Mouse (Mus musculus): ENCODE results near the gene Spry2. TPM values are rescaled to one million over a fixed set of nuclear protein-coding genes. Genes with fewer than 3 reads are reported as not detected.

Gene Spry2
- polyA plus RNA-seq, 1 experiment from 2014 or later: 65.5 TPM

DNA sequence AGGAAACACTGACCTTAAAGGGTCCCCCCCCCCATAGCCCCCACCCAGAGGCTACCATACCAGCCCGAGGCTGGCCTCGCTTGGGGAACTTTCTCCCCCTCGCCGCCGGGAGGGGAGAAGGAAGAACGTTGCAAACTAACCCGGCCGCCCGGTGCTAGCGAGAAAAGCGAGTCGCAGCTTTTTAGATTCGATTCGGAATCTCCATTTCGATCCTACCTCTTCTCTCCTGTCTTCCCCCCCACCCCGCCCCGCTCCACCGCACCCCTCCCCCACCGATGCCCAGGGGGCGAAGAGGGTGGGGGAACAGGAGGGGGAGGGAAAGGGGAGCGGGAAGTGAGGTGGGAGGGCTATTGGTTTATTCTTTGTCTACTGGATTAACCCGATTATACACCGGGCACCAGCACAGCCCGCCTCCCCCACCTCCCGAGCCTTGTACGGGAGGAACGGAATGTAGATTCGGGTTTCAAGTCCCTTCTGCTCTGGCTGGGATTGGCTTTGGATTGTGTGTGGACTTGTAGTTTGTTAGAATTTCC is 1.0 kb upstream of the Spry2 start:
- under 1% methylated on average over 24 of the region's 28 CpGs for WGBS
- Histone ChIP-seq H3K9ac (replicated peaks; ENCODE audit: low read depth, low read length) (peak overlapping the region; percentile 90), H3K27ac (ENCODE audit: low read length) (peak overlapping the region; percentile 99), H3K9me3 (ENCODE audit: control insufficient read depth, low read depth, low read length) (no peaks in the 10 kb centered on the region), H3K4me1 (ENCODE audit: control insufficient read depth, insufficient read depth, low read length) (peaks cover 5% of the 10 kb centered on the region), H3K36me3 (ENCODE audit: control insufficient read depth, insufficient read depth, low read length) (peaks cover 7% of the 10 kb centered on the region; the same call in 1 of the 2 replicates), H3K4me3 (ENCODE audit: low read depth, low read length) (peak overlapping the region; percentile 81), H3K4me2 (replicated peaks; ENCODE audit: low read depth, low read length) (peak overlapping the region; percentile 96), H3K27me3 (ENCODE audit: control insufficient read depth, insufficient read depth, low read length) (no peaks in the 10 kb centered on the region)
- ATAC-seq (ENCODE audit: insufficient number of reproducible peaks, insufficient read depth, low FRiP score, low read depth): peak; percentile 44

GRCm38 (mm10) chr14:105895961-105896651 is 513 bp downstream of the Spry2 start:
- Histone ChIP-seq H3K27ac (ENCODE audit: low read length) (peak overlapping the region; percentile 99), H3K4me3 (ENCODE audit: low read depth, low read length) (peak overlapping the region; percentile 81), H3K4me1 (ENCODE audit: control insufficient read depth, insufficient read depth, low read length) (peaks cover 9% of the 10 kb centered on the region), H3K9ac (replicated peaks; ENCODE audit: low read depth, low read length) (peak overlapping the region; percentile 90), H3K36me3 (ENCODE audit: control insufficient read depth, insufficient read depth, low read length) (peaks cover 9% of the 10 kb centered on the region; the same call in 1 of the 2 replicates), H3K27me3 (ENCODE audit: control insufficient read depth, insufficient read depth, low read length) (no peaks in the 10 kb centered on the region), H3K9me3 (ENCODE audit: control insufficient read depth, low read depth, low read length) (no peaks in the 10 kb centered on the region), H3K4me2 (replicated peaks; ENCODE audit: low read depth, low read length) (peak overlapping the region; percentile 96)
- no peak for ATAC-seq (ENCODE audit: insufficient number of reproducible peaks, insufficient read depth, low FRiP score, low read depth)
- under 1% methylated on average over 50 of the region's 50 CpGs for WGBS

- under 1% methylated on average over 36 of the region's 36 CpGs for whole genome bisulfite sequencing
Measured at GRCm38 (mm10) chr14:105894971-105895873, 1.4 kb downstream of the Spry2 start.

GRCm38 (mm10) chr14:105893623-105893995 is 3.0 kb downstream of the Spry2 start:
- Histone ChIP-seq H3K4me3 (ENCODE audit: low read depth, low read length) (peak overlapping the region; percentile 81), H3K36me3 (ENCODE audit: control insufficient read depth, insufficient read depth, low read length) (peaks cover 9% of the 10 kb centered on the region; the same call in 1 of the 2 replicates), H3K9ac (replicated peaks; ENCODE audit: low read depth, low read length) (peak overlapping the region; percentile 90), H3K27ac (ENCODE audit: low read length) (peak overlapping the region; percentile 36; the same call in 1 of the 2 replicates), H3K27me3 (ENCODE audit: control insufficient read depth, insufficient read depth, low read length) (no peaks in the 10 kb centered on the region), H3K4me1 (ENCODE audit: control insufficient read depth, insufficient read depth, low read length) (peaks cover 14% of the 10 kb centered on the region), H3K9me3 (ENCODE audit: control insufficient read depth, low read depth, low read length) (no peaks in the 10 kb centered on the region), H3K4me2 (replicated peaks; ENCODE audit: low read depth, low read length) (peak overlapping the region; percentile 96)
- ATAC-seq (ENCODE audit: insufficient number of reproducible peaks, insufficient read depth, low FRiP score, low read depth): no peak
- WGBS: 31% methylated on average over 9 of the region's 9 CpGs

More at GRCm38 (mm10) chr14:105894971-105895873, 1.4 kb downstream of the Spry2 start:
- peaks cover 9% of the 10 kb centered on the region; the same call in 1 of the 2 replicates for H3K36me3 ChIP-seq (ENCODE audit: control insufficient read depth, insufficient read depth, low read length)
- H3K4me2 ChIP-seq (replicated peaks; ENCODE audit: low read depth, low read length): peak overlapping the region; percentile 96
- peak overlapping the region; percentile 99 for H3K27ac ChIP-seq (ENCODE audit: low read length)
- ATAC-seq (ENCODE audit: insufficient number of reproducible peaks, insufficient read depth, low FRiP score, low read depth): peak; percentile 5; the same call in 1 of the 2 replicates
- no peaks in the 10 kb centered on the region for H3K9me3 ChIP-seq (ENCODE audit: control insufficient read depth, low read depth, low read length)
- peak overlapping the region; percentile 81 for H3K4me3 ChIP-seq (ENCODE audit: low read depth, low read length)
- H3K9ac ChIP-seq (replicated peaks; ENCODE audit: low read depth, low read length): peak overlapping the region; percentile 90
- peaks cover 14% of the 10 kb centered on the region for H3K4me1 ChIP-seq (ENCODE audit: control insufficient read depth, insufficient read depth, low read length)
- no peaks in the 10 kb centered on the region for H3K27me3 ChIP-seq (ENCODE audit: control insufficient read depth, insufficient read depth, low read length)

DNA sequence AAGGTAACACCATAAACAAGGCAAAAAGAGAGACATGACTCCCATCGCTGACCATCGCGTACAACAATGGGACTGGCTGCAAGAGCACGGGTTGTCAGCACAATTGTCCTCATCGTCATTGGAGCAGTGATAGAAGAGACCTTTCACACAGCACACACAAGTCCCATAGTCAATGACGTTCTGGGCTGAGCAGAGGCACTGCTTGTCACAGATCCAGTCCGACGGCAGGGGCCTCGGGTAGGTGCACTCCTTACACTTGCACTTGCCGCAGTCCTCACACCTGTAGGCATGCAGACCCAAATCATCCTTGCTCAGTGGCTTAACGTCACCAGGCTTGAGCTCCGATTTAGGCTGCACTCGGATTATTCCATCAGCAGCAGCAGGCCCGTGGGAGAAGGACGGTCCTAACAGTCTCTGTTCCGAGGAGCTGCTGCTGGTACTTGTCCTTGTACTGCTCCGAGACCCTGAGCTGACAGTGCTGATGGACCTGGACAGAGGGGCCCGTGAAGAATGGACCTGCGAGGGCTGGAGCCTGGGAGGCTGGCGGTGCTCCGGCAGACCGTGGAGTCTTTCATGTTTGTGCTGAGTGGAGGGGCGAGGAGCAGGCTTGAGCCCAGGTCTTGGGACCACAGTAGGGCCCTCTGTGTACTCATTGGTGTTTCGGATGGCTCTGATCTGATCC is 3.5 kb downstream of the Spry2 start:
- Histone ChIP-seq H3K9me3 (ENCODE audit: control insufficient read depth, low read depth, low read length) (no peaks in the 10 kb centered on the region), H3K27ac (ENCODE audit: low read length) (peak overlapping the region; percentile 36; the same call in 1 of the 2 replicates), H3K27me3 (ENCODE audit: control insufficient read depth, insufficient read depth, low read length) (no peaks in the 10 kb centered on the region), H3K4me2 (replicated peaks; ENCODE audit: low read depth, low read length) (peak overlapping the region; percentile 96), H3K36me3 (ENCODE audit: control insufficient read depth, insufficient read depth, low read length) (peaks cover 9% of the 10 kb centered on the region; the same call in 1 of the 2 replicates), H3K4me3 (ENCODE audit: low read depth, low read length) (peak overlapping the region; percentile 81), H3K4me1 (ENCODE audit: control insufficient read depth, insufficient read depth, low read length) (peaks cover 14% of the 10 kb centered on the region), H3K9ac (replicated peaks; ENCODE audit: low read depth, low read length) (peak overlapping the region; percentile 90)
- ATAC-seq (ENCODE audit: insufficient number of reproducible peaks, insufficient read depth, low FRiP score, low read depth): no peak
- WGBS: 48% methylated on average over 24 of the region's 24 CpGs

DNA sequence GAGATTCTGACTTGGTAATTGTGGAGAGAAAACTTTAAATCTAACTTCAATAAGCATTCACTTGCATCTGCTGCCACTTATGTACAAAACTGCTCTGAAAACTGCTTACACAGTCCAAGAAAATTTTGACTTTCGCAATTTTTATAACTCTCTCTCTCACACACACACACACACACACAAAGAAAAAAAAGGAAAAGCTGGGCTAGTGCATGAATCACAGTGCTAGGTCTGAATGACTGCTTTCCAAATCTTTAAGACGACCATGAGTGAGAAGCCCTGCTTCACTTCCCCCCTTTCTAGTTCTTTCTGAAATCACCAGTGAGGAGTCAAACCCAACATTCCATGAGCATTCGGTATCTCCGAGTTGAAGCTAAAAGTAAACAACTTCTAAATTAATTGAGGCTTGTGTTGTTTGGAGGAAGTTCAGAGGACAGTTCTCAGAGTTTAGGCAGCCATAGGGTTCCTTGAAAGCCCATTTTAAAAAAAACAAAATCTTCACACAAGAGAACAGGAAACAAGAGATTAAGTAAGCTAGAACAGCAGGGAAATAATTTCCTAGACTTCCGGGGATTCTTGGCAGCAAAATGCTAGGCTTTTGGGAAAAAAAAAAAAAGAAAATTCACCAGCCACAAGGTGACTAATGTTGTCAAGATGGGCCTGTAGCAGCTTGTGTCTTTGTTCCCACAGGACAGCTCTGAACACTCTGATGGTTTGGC is 5.9 kb downstream of the Spry2 start:
- H3K9me3 ChIP-seq (ENCODE audit: control insufficient read depth, low read depth, low read length): no peaks in the 10 kb centered on the region
- H3K27me3 ChIP-seq (ENCODE audit: control insufficient read depth, insufficient read depth, low read length): no peaks in the 10 kb centered on the region
- no peak overlapping the region for H3K4me3 ChIP-seq (ENCODE audit: low read depth, low read length)
- WGBS: 21% methylated on average over 5 of the region's 5 CpGs
- peaks cover 14% of the 10 kb centered on the region for H3K4me1 ChIP-seq (ENCODE audit: control insufficient read depth, insufficient read depth, low read length)
- no peak overlapping the region for H3K9ac ChIP-seq (replicated peaks; ENCODE audit: low read depth, low read length)
- H3K27ac ChIP-seq (ENCODE audit: low read length): peak overlapping the region; percentile 30; the same call in 1 of the 2 replicates
- H3K4me2 ChIP-seq (replicated peaks; ENCODE audit: low read depth, low read length): no peak overlapping the region
- peaks cover 9% of the 10 kb centered on the region; the same call in 1 of the 2 replicates for H3K36me3 ChIP-seq (ENCODE audit: control insufficient read depth, insufficient read depth, low read length)
- no peak for ATAC-seq (ENCODE audit: insufficient number of reproducible peaks, insufficient read depth, low FRiP score, low read depth)

DNA sequence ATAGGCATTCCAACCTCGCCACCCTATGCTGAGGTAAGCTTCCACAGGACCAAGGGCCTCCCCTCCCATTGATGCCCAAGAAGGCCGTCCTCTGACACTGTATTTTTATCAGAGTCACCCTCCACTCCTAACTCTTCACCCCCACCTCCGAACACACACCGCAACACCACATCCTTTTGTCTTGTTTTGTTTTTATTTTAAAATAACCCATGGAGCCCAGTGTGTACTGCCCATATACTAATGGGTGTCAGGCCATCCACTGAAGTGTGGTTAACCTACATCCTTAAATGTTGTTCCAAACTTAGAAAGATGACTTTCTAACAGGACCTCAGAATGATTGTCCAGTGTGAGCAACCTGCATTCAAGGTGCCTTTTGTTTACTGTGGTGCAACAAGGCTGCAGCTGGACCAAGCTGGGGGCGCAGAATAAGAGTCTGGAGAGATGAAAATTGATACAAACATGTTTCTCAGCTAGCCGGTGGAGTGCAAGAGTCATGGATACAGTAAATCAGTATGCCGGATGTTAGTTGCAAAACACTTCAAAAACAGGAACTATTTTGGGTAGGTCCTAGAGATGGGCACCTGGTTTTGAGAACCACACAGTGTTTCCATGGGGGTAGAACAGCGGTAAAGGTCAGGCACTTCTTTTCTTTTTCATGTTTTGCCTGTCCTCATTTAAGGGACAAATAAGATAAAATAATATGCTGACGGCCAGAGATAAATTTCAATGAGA is 9.8 kb downstream of the Spry2 start:
- H3K9ac ChIP-seq (replicated peaks; ENCODE audit: low read depth, low read length): no peak overlapping the region
- H3K9me3 ChIP-seq (ENCODE audit: control insufficient read depth, low read depth, low read length): no peaks in the 10 kb centered on the region
- no peak overlapping the region for H3K4me2 ChIP-seq (replicated peaks; ENCODE audit: low read depth, low read length)
- H3K4me3 ChIP-seq (ENCODE audit: low read depth, low read length): no peak overlapping the region
- H3K27ac ChIP-seq (ENCODE audit: low read length): no peak overlapping the region
- 86% methylated on average over 9 of the region's 9 CpGs for WGBS
- no peaks in the 10 kb centered on the region; the same call in 1 of the 2 replicates for H3K36me3 ChIP-seq (ENCODE audit: control insufficient read depth, insufficient read depth, low read length)
- H3K27me3 ChIP-seq (ENCODE audit: control insufficient read depth, insufficient read depth, low read length): no peaks in the 10 kb centered on the region
- no peak for ATAC-seq (ENCODE audit: insufficient number of reproducible peaks, insufficient read depth, low FRiP score, low read depth)
- peaks cover 9% of the 10 kb centered on the region; the same call in 1 of the 2 replicates for H3K4me1 ChIP-seq (ENCODE audit: control insufficient read depth, insufficient read depth, low read length)

Measured in stomach, embryonic 14.5 days (tissue).